Mouse (Mus musculus): Measurements from ENCODE around the gene Bicd1.

The Bicd1 gene

DNA sequence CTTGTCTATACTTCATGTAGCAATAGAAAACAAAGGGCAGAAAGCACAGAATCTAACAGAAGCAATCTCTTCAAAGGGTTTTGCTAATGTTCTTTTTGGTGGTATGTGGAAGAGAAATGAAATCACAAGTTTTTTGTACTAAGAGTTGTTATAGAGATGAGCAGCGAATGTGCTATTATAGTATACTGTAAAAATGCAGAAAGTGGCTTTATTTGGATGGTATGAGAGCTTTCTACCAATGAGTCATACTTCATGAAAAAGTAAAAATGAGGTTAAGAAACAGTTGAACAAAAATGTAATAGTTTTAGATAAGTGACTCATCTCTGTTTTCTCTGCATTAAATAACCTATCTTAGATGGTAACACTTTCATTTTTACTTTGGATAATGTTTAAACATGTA, 165.6 kb downstream of the Bicd1 start:
- DNase-seq: no peak

DNA sequence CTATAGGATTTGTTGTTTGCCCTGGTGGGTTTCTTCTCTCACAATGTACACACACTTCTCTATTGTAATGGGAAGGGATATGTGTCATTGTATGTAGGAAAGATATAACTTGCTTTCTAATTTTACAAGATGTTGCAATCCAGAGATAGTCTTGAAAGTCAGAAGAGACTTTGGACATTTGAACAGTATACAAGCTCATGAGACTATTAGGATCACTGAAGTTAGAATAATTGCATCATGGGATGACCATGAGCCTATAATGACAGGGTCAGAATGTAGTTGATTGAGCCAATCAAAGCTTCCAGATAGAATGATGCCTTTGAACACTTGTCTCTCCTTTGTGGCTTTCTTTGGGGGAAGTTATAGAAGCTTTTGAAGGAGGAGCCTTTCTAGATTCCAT, 171.4 kb downstream of the Bicd1 start:
- no peak for DNase-seq

DNA sequence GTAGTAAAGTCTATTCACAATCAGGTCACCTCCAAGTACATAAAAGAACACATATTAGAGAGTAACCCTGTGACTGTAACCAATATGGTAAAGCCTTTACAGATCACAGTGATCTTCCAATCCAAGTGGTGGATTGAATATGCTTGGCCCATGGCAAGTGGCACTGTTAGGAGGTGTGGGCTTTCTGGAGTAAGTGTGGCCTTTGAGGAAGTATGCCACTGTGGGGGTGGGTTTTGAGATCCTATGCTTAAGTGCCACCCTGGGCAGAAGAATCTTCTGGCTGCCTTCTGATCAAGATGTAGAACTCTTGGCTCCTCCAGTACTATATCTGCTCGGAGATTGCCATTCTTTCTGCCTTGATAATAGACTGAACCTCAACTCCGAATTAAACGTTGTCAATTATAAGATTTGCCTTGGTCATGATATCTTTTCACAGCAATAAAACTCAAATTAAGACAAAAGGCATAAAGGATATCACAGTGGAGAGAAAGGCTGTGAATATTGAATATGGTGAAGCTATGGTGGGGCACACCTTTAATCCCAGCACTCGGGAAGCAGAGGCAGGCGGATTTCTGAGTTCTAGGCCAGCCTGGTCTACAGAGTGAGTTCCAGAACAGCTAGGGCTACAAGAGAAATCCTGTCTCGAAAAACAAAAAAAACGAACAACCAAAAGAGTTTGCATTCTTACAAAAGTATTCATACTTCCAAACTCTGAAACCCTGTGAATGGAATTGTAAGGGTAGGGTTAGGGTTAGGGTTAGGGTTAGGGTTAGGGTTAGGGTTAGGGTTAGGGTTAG, 177.2 kb downstream of the Bicd1 start:
- no peak for DNase-seq
